Mouse (Mus musculus) heart, postnatal 4 days (tissue): ENCODE measurements around the gene Strip1. TPM values are rescaled to one million over a fixed set of nuclear protein-coding genes. Genes with fewer than 3 reads are reported as not detected.
A peak's percentile ranks its signal among the peaks of the same experiment; 100 is the strongest.

Source experiments
- DNase-seq: peaks from one replicate; pipeline ENCODE4 v3.0.0; 2021
- total RNA-seq, 2 experiments: library from RNA; stranded (reverse); gene quantifications; 2 replicates each; pipeline ENCODE4 v1.2.3; 2021

Gene Strip1
- total RNA-seq, 2 experiments from 2014 or later: 34.8 to 38.0 TPM

- DNase-seq: no peak
These were observed 3.9 kb downstream of the Strip1 start for GRCm38 (mm10) chr3:107627641-107628040.

- DNase-seq: no peak
These were observed 4.7 kb downstream of the Strip1 start for GRCm38 (mm10) chr3:107626751-107627150.

GRCm38 (mm10) chr3:107625536-107625935 is 6.0 kb downstream of the Strip1 start:
- DNase-seq: peak; percentile 2

GRCm38 (mm10) chr3:107624424-107624823 is 7.1 kb downstream of the Strip1 start:
- peak; percentile 2 for DNase-seq

GRCm38 (mm10) chr3:107622537-107622936 is 9.0 kb downstream of the Strip1 start:
- no peak for DNase-seq

GRCm38 (mm10) chr3:107621286-107622075 is 10.0 kb downstream of the Strip1 start:
- DNase-seq: peak; percentile 3

GRCm38 (mm10) chr3:107619911-107620310 is 11.6 kb downstream of the Strip1 start:
- DNase-seq: peak; percentile 3

GRCm38 (mm10) chr3:107617800-107618199 is 13.7 kb downstream of the Strip1 start:
- DNase-seq: no peak

- peak; percentile 80 for DNase-seq
These were observed 18.5 kb downstream of the Strip1 start for GRCm38 (mm10) chr3:107612902-107613525.

GRCm38 (mm10) chr3:107611394-107611793 is 20.1 kb downstream of the Strip1 start:
- no peak for DNase-seq

GRCm38 (mm10) chr3:107609376-107609775 is 22.1 kb downstream of the Strip1 start:
- DNase-seq: no peak

- DNase-seq: no peak
These were observed 22.7 kb downstream of the Strip1 start for GRCm38 (mm10) chr3:107608808-107609207.

- no peak for DNase-seq
These were observed 24.3 kb downstream of the Strip1 start for GRCm38 (mm10) chr3:107607221-107607620.

GRCm38 (mm10) chr3:107605304-107605703 is 26.2 kb downstream of the Strip1 start:
- DNase-seq: peak; percentile 74

- DNase-seq: no peak
These were observed 31.4 kb downstream of the Strip1 start for GRCm38 (mm10) chr3:107600127-107600526.

GRCm38 (mm10) chr3:107597586-107598389 is 33.7 kb downstream of the Strip1 start:
- no peak for DNase-seq

- DNase-seq: no peak
These were observed 34.4 kb downstream of the Strip1 start for GRCm38 (mm10) chr3:107597134-107597533.

- DNase-seq: peak; percentile 16
These were observed 34.9 kb downstream of the Strip1 start for GRCm38 (mm10) chr3:107596559-107596958.

- DNase-seq: no peak
These were observed 35.5 kb downstream of the Strip1 start for GRCm38 (mm10) chr3:107595938-107596461.

GRCm38 (mm10) chr3:107595264-107595937 is 36.1 kb downstream of the Strip1 start:
- peak; percentile 25 for DNase-seq

- no peak for DNase-seq
These were observed 36.7 kb downstream of the Strip1 start, which contains the start of gene Alx3 for GRCm38 (mm10) chr3:107594662-107595263. TSS of gene Alx3 (plus strand) at chr3:107595031.

- DNase-seq: no peak
These were observed 37.9 kb downstream of the Strip1 start for GRCm38 (mm10) chr3:107593632-107594031.
